Mouse (Mus musculus) myocyte (in vitro differentiated cells): Measurements from ENCODE around the gene Sod2.

Experiments used
- CEBPB ChIP-seq: IDR thresholded peaks from 2 replicates; pipeline ENCODE4 v1.6.1; 2011; ENCODE audit warnings: mild to moderate bottlenecking, moderate library complexity; ENCODE audit not compliant: poor library complexity, insufficient read depth, severe bottlenecking
- MAX ChIP-seq: IDR thresholded peaks from one replicate; pipeline ENCODE4 v1.6.1; 2011; ENCODE audit warnings: low read depth, mild to moderate bottlenecking, control low read depth
- POLR2A ChIP-seq: IDR thresholded peaks from one replicate; pipeline ENCODE4 v1.6.1; 2011; ENCODE audit warnings: low read depth, mild to moderate bottlenecking, control low read depth, moderate library complexity; ENCODE audit not compliant: insufficient read length
- REST ChIP-seq: IDR thresholded peaks from one replicate; pipeline ENCODE4 v1.6.1; 2011; ENCODE audit warnings: mild to moderate bottlenecking, control low read depth, moderate library complexity; ENCODE audit not compliant: insufficient read depth, insufficient read length
- TCF12 ChIP-seq: IDR thresholded peaks from one replicate; pipeline ENCODE4 v1.6.1; 2011; ENCODE audit warnings: mild to moderate bottlenecking, control low read depth; ENCODE audit not compliant: poor library complexity, insufficient read depth, severe bottlenecking
- USF1 ChIP-seq: IDR thresholded peaks from one replicate; pipeline ENCODE4 v1.6.1; 2011; ENCODE audit warnings: low read depth, mild to moderate bottlenecking, control low read depth, moderate library complexity

DNA sequence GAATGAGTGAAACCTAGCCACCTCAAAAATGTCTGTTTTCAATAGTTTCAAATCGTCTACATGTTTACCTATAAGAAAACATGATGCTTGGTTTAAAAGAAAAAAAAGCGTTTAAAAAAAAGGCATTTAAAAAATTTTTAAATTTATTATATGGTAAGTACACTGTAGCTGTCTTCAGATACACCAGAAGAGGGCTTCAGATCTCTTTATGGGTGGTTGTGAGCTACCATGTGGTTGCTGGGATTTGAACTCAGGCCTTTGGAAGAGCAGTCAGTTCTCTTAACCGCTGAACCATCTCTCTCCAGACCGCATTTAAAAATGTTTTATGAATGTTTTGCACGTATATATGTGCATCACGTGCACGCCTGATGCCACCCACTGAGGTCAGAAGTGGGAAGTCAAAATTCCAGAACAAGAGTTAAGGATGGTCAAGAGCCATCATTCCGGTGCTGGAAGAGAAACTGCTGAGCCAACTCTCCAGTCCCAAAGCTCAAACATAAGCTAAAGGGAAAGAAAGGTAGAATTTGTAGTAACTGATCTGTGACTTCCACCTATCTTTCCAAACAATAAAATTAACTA is 16.0 kb upstream of the Sod2 start:
- TF ChIP-seq USF1, result peak; percentile 26
- TF ChIP-seq REST, result no peak
- TF ChIP-seq TCF12, result no peak
- TF ChIP-seq POLR2A, result no peak
- TF ChIP-seq MAX, result no peak
- no peak for TF ChIP-seq CEBPB
